Mouse (Mus musculus) myocyte (in vitro differentiated cells): ENCODE results near the gene Dlg2.

ENCODE experiments used
- E2F4 ChIP-seq: IDR thresholded peaks from one replicate; pipeline ENCODE4 v1.6.1; 2011; ENCODE audit warnings: mild to moderate bottlenecking, control low read depth, moderate library complexity; ENCODE audit not compliant: insufficient read depth
- MAX ChIP-seq: IDR thresholded peaks from one replicate; pipeline ENCODE4 v1.6.1; 2011; ENCODE audit warnings: low read depth, mild to moderate bottlenecking, control low read depth
- MYOD1 ChIP-seq, 3 experiments: IDR thresholded peaks; one replicate each; pipeline ENCODE4 v1.6.1; 2011; ENCODE audit warnings: control low read depth in 2 of 3, low read depth in 2 of 3, mild to moderate bottlenecking in 2 of 3, moderate library complexity in 1 of 3; ENCODE audit not compliant: insufficient read length in 2 of 3, control insufficient read depth in 1 of 3
- POLR2A ChIP-seq: IDR thresholded peaks from one replicate; pipeline ENCODE4 v1.6.1; 2011; ENCODE audit warnings: low read depth, mild to moderate bottlenecking, control low read depth, moderate library complexity; ENCODE audit not compliant: insufficient read length
- POLR2AphosphoS2 ChIP-seq: IDR thresholded peaks from one replicate; pipeline ENCODE4 v1.6.1; 2011; ENCODE audit warnings: low read depth, control low read depth; ENCODE audit not compliant: insufficient read length
- REST ChIP-seq: IDR thresholded peaks from one replicate; pipeline ENCODE4 v1.6.1; 2011; ENCODE audit warnings: mild to moderate bottlenecking, control low read depth, moderate library complexity; ENCODE audit not compliant: insufficient read depth, insufficient read length
- TCF12 ChIP-seq: IDR thresholded peaks from one replicate; pipeline ENCODE4 v1.6.1; 2011; ENCODE audit warnings: mild to moderate bottlenecking, control low read depth; ENCODE audit not compliant: poor library complexity, insufficient read depth, severe bottlenecking
- USF1 ChIP-seq: IDR thresholded peaks from one replicate; pipeline ENCODE4 v1.6.1; 2011; ENCODE audit warnings: low read depth, mild to moderate bottlenecking, control low read depth, moderate library complexity

DNA sequence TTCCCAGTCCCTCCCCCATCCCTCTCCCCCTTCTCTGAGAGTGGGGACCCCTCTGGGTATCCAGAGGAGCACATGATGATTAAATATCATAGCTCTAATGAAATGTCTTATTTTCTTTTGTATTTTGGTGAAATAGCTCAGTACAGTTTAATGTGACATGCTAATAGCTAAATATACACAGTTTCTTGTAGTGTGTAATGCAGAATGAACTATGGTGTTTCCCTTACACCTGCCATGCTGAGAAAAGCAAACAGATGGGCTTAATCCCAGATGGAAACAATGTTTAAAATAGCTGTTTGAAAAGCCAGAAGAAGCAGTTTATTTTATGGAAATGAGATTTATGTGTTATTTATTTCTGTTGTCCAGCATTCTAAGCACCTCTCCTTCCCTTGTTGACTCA lies 1302.2 kb downstream of the Dlg2 start:
- TF ChIP-seq POLR2A (no peak), TCF12 (no peak), MAX (no peak), USF1 (no peak), E2F4 (no peak), MYOD1 (IDR thresholded peaks at IDR 0.05; ENCODE audit: control insufficient read depth in 1 of 3, insufficient read length in 2 of 3, low read depth in 2 of 3) (no peak), REST (no peak), POLR2AphosphoS2 (no peak)
